Mouse (Mus musculus) lung, postnatal 14 days (tissue): Measurements from ENCODE around the gene Nexn.
"Not testable (repeated sequence)": the region's sequence is repeated elsewhere in the genome, so short reads cannot be mapped to it uniquely, and the experiment has no call there.

Source experiments
- DNase-seq: peaks from one replicate; pipeline ENCODE4 v3.0.0; 2021

Gene Nexn

GRCm38 (mm10) chr3:152266036-152266421 is at the start of gene Nexn:
TSS of gene Nexn (minus strand) at chr3:152266350.
- no peak for DNase-seq

DNA sequence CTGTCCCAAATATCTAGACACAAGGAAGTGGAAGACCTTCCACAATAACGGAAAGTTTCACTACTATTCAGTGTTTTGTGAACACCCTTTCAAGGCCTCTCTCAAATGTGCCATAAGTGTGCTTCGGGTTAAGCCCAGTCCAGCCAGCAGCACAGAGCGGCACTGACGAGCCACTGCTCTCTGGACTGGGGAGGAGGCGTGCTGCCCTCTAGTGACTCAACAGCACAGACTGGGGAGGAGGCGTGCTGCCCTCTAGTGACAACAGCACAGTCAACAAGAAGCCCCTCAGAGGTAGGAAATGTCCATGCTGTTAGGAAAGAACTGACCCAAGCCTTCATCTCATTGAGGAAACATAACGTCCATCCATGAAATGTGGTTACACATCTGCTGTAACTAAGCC is 49.5 kb upstream of the Nexn start:
- peak; percentile 90 for DNase-seq

- DNase-seq: not testable (repeated sequence)
Observed at GRCm38 (mm10) chr3:152314666-152315065, 48.5 kb upstream of the Nexn start.

DNA sequence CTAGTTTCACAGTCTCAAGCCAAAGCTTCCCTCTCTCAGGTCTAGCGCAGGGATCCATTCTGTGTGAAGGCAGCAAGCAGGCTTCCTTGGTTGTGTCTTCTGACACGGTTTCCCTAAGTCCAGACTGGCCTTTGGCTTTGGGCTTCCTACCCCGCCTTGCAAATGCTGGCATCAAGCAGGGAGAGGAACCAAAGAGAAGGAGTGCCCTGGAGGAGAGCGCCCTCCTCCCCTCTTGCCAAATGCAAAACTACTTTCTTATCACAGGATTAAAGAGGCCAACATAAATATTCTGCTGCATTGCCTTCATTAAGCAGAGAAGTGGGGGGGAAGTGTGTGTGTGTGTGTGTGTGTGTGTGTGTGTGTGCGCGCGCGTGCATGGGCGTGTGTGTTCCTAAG is 43.1 kb upstream of the Nexn start:
- DNase-seq: no peak

DNA sequence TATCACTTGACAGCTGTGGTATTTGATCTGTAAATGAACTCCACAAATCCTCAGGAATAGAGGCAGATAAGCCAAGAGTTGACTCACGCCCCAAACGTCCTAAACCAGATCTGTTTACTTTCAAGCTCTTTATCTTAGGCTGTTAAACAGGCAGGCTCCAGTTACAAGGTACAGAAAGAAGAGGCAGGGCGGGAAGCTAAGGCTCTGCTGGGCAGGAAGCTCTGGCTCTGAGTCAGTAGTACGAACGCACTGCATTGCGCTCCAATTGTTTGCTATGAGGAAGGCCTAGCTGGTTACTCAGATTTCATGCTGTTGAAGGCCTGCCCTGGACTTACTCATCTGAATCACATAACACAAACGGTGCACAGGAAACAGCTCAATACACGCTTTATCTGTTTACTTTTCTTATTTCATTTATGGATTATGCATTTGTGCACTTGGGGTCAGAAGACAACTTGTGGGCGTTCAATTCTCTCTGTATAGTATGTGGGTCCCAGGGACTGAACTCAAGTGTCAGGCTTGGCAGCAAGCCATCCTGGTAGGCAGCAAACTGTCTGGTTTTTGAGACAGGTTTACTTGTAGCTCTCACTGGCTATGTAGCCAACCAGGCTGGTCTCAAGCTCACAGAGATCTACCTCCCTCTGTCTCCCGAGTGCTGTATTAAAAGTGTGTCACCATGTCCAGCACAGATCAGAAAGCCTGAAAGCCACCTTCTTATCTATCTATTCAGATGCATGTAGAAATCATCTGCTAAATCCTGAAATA is 42.5 kb upstream of the Nexn start:
- DNase-seq: peak; percentile 42

DNA sequence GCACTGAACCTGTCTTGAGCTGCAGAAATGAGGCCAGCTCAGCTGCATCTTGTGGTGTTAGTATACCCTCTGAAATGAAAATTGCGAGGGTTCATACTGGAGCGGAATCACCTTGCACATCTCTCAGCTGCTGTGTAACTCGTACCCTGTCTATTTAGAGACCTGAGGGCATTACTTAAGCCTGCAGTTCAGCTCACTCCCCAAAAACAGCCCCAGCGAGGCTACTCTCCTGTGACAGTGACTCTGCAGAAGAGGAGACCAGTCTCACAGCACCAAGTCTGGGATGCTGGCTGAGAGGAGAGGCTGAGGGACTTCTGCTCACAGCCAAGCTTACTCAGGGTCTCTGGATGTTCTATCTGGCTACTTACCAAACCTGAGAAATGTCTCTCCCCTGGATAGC is 39.8 kb upstream of the Nexn start:
- no peak for DNase-seq

- DNase-seq: peak; percentile 14
Observed at GRCm38 (mm10) chr3:152305080-152305479, 38.9 kb upstream of the Nexn start.

DNA sequence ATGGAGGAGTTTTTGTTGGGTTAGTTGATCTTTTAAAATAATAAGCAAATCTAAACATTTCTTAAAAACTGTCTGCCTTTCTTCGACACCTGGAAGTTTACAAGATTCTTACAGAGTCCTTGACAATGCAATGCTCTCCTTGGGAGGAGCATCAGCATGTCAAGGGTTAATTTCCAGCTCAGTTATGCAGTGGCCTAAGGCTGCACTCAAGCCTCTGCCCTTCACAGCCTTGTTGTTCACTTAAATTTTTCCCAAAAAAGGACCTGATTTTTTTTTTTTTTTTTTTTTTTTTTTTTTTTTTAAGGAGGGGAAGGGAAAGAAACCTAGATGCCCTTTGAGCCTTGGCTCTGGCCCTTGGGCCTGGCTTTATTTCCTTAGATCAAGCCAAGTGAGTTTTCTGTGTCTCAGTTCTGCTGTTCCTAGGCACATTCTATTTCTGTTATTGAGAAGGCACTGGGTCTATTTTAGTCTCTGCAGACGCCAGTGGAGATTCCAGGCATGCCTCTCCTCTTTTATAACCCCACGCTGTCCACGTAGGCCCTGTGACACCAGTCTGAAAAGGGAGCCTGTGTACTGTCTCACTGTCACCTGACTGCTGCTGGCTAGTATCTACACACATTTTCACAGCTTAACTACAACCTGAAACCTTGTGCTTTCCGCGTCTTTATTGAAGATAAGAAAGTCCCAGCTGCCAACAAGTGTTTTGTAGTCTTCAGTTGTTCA is 38.1 kb upstream of the Nexn start:
- peak; percentile 25 for DNase-seq

- DNase-seq: no peak
Observed at GRCm38 (mm10) chr3:152302991-152303390, 36.8 kb upstream of the Nexn start.

GRCm38 (mm10) chr3:152300376-152301337 is 34.5 kb upstream of the Nexn start:
- DNase-seq: no peak

GRCm38 (mm10) chr3:152295896-152296295 is 29.7 kb upstream of the Nexn start:
- DNase-seq: no peak

- no peak for DNase-seq
Observed at GRCm38 (mm10) chr3:152294400-152294799, 28.2 kb upstream of the Nexn start.

- no peak for DNase-seq
Observed at GRCm38 (mm10) chr3:152293530-152294181, 27.5 kb upstream of the Nexn start.

GRCm38 (mm10) chr3:152291895-152292294 is 25.7 kb upstream of the Nexn start:
- no peak for DNase-seq

GRCm38 (mm10) chr3:152290175-152290798 is 24.1 kb upstream of the Nexn start:
- DNase-seq: no peak

DNA sequence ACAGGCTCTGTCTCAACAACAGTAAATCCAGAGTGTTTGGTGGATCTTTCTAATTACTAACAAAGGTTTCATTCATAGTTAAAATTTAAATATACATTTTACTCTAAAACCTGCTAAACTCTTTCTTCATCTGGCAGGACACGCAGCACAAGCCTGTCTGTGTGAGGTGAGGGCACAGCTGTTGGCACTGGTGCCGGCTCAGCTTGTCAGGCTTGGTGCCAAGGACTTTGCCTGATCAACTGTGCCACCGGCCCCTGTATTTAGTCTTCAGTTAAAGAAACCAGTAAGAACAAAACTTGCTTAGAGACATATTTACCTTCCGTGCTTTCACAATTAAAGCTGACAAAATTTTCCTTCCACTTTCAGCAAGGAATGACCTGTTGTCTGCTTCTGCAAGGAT is 22.6 kb upstream of the Nexn start:
- no peak for DNase-seq

- DNase-seq: no peak
Observed at GRCm38 (mm10) chr3:152288276-152288675, 22.1 kb upstream of the Nexn start.

DNA sequence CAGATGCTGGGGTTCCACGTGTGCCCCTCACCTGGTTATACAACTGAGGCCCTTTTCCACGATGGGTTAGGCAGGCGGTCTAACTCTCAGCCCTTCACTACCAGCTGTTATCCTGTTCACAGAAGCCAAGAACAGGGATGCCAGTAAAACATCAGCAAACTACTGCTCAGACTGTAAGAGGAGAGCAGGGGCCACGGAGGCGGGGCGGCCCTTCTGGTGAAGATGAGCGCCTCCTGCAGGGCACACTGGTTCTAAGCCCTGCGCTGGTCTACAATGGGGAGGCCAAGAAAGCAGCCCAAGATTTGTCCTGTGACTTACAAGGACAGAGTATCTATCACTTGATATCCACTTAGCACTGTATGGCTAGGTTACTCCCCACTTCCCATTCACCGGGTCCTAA is 21.7 kb upstream of the Nexn start:
- no peak for DNase-seq

DNA sequence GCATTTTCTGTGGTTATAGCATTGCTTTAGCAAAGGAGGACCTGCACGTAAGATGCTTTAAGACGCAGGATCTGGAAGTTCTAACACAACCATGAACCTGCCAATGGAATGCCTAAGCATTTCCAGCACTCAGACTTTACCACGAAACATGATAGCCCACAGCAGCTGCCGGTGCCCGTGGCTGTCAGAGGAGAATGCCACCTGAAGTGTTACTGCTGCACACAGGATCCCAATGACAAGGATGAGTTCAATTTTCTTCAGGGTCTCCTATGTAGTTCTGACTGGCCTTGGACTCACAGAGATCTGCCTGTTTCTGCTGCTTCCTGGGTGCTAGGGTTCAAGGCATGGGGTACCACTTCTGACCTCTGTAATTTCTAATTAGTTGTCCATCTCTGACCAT is 18.6 kb upstream of the Nexn start:
- no peak for DNase-seq

DNA sequence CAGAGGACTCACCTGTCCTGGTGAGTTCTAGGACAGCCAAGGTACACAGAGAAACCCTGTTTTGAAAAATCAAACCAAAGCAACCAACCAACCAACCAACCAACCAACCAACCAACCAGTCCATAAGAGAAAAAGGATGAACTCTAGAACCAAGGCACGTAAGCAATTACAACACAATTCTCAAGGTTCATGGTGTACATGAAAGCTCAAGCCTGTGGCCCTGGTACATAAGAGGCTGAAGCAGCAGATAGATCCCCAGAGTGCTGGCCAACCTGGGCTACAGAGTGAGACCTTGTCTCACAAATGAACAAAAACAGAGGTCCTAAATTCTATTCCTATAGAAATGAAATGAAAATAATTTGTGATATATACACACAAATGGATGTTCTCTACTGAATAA is 18.2 kb upstream of the Nexn start:
- no peak for DNase-seq

- DNase-seq: no peak
Observed at GRCm38 (mm10) chr3:152282126-152282525, 16.0 kb upstream of the Nexn start.

DNA sequence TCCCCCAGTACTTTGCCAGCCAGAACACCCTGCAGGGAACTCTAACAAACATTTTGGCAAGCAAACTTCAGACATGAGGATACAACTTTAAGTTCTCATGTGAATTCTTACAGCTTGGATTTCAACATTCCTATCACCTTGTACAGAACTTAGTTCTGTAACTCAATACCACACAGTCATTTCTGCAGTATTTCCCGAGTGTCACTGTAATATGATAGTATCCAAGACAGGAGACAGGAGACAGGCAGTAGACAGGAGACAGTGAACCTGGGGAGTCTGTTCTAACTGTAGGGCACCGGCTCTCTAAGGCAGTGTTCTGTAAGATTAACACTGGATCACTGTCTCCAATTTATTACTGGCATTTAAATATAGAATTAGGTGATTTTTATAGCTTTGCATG is 12.3 kb upstream of the Nexn start:
- no peak for DNase-seq
